Mouse (Mus musculus): ENCODE data around the gene Speer1.
"Not testable (repeated sequence)": the region's sequence is repeated elsewhere in the genome, so short reads cannot be mapped to it uniquely, and the experiment has no call there.

Speer1 gene

GRCm38 (mm10) chr5:11341216-11341615 lies at the start of gene Speer1:
TSS of gene Speer1 (plus strand) at chr5:11341516.
- DNase-seq (ENCODE audit: low spot score in 2 of 2), result not testable (repeated sequence)
